Mouse (Mus musculus): ENCODE measurements around the gene Gm3336.

Gm3336 gene

GRCm38 (mm10) chr8:70723486-70724210 lies 5.3 kb downstream of the Gm3336 start, which contains the start of gene Pde4c:
Pde4c (plus strand) TSS chr8:70723720.
- no peak for TF ChIP-seq GATA4 (IDR thresholded peaks at IDR 0.05; ENCODE audit: insufficient replicate concordance, low read length)

GRCm38 (mm10) chr8:70724216-70724615 lies 5.9 kb downstream of the Gm3336 start:
- TF ChIP-seq GATA4 (IDR thresholded peaks at IDR 0.05; ENCODE audit: insufficient replicate concordance, low read length) = no peak

- TF ChIP-seq GATA4 (IDR thresholded peaks at IDR 0.05; ENCODE audit: insufficient replicate concordance, low read length) = no peak
Measured at GRCm38 (mm10) chr8:70725792-70726447, 7.6 kb downstream of the Gm3336 start.

GRCm38 (mm10) chr8:70726721-70727120 lies 8.4 kb downstream of the Gm3336 start:
- no peak for TF ChIP-seq GATA4 (IDR thresholded peaks at IDR 0.05; ENCODE audit: insufficient replicate concordance, low read length)

GRCm38 (mm10) chr8:70729808-70730475 lies 11.6 kb downstream of the Gm3336 start:
- no peak for TF ChIP-seq GATA4 (IDR thresholded peaks at IDR 0.05; ENCODE audit: insufficient replicate concordance, low read length)

- TF ChIP-seq GATA4 (IDR thresholded peaks at IDR 0.05; ENCODE audit: insufficient replicate concordance, low read length) = no peak
Measured at GRCm38 (mm10) chr8:70730956-70731355, 12.6 kb downstream of the Gm3336 start.

GRCm38 (mm10) chr8:70737705-70738104 lies 19.4 kb downstream of the Gm3336 start:
- no peak for TF ChIP-seq GATA4 (IDR thresholded peaks at IDR 0.05; ENCODE audit: insufficient replicate concordance, low read length)

- no peak for TF ChIP-seq GATA4 (IDR thresholded peaks at IDR 0.05; ENCODE audit: insufficient replicate concordance, low read length)
Measured at GRCm38 (mm10) chr8:70738211-70738610, 19.9 kb downstream of the Gm3336 start.

GRCm38 (mm10) chr8:70741661-70742060 lies 23.3 kb downstream of the Gm3336 start:
- TF ChIP-seq GATA4 (IDR thresholded peaks at IDR 0.05; ENCODE audit: insufficient replicate concordance, low read length) = no peak

GRCm38 (mm10) chr8:70742176-70742575 lies 23.8 kb downstream of the Gm3336 start:
- TF ChIP-seq GATA4 (IDR thresholded peaks at IDR 0.05; ENCODE audit: insufficient replicate concordance, low read length) = no peak

- no peak for TF ChIP-seq GATA4 (IDR thresholded peaks at IDR 0.05; ENCODE audit: insufficient replicate concordance, low read length)
Measured at GRCm38 (mm10) chr8:70742981-70743655, 24.8 kb downstream of the Gm3336 start.

- TF ChIP-seq GATA4 (IDR thresholded peaks at IDR 0.05; ENCODE audit: insufficient replicate concordance, low read length) = no peak; the same call in 1 of the 2 replicates
Measured at GRCm38 (mm10) chr8:70743656-70744590, 25.6 kb downstream of the Gm3336 start.

- no peak for TF ChIP-seq GATA4 (IDR thresholded peaks at IDR 0.05; ENCODE audit: insufficient replicate concordance, low read length)
Measured at GRCm38 (mm10) chr8:70744806-70745205, 26.5 kb downstream of the Gm3336 start.

- TF ChIP-seq GATA4 (IDR thresholded peaks at IDR 0.05; ENCODE audit: insufficient replicate concordance, low read length) = no peak
Measured at GRCm38 (mm10) chr8:70745691-70746220, 27.4 kb downstream of the Gm3336 start.
